Mouse (Mus musculus): ENCODE results near the gene Wdr25. TPM values are rescaled to one million over a fixed set of nuclear protein-coding genes. Genes with fewer than 3 reads are reported as not detected.

Gene Wdr25
- polyA plus RNA-seq, 1 experiment from 2014 or later, result 11.7 TPM

DNA sequence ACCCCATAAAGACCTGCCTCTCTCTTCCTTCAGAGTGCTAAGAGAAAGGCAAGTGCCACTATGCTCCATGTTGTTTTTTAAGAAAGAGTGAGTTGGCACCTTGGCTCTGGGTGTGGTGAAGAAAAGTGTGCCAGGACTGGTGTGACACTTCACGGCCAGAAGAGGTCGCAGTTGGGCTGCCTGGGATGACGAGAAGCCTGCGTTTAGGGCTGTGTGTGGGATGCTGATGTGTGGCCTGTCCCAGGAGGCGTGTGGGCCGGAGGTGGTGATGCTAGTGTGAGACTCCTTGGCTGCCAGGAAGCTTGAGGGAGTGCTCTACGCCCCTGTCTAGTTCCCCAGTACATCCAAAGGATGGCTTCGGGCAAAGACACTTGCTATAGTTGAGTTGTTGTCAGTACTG lies 9.5 kb downstream of the Wdr25 start:
- Histone ChIP-seq H3K4me2 (no peak overlapping the region), H3K4me1 (peaks cover 38% of the 10 kb centered on the region), H3K36me3 (peaks cover 8% of the 10 kb centered on the region), H3K27me3 (0 out of 2 replicates have a peak, but pooled peaks cover 3% of the 10 kb centered on the region), H3K4me3 (replicated peaks) (no peak overlapping the region), H3K9me3 (replicated peaks) (no peaks in the 10 kb centered on the region), H3K9ac (no peak overlapping the region), H3K27ac (no peak overlapping the region)
- WGBS, result 15% methylated on average over 8 of the region's 8 CpGs
- ATAC-seq (replicated peaks; ENCODE audit: low FRiP score), result no peak

DNA sequence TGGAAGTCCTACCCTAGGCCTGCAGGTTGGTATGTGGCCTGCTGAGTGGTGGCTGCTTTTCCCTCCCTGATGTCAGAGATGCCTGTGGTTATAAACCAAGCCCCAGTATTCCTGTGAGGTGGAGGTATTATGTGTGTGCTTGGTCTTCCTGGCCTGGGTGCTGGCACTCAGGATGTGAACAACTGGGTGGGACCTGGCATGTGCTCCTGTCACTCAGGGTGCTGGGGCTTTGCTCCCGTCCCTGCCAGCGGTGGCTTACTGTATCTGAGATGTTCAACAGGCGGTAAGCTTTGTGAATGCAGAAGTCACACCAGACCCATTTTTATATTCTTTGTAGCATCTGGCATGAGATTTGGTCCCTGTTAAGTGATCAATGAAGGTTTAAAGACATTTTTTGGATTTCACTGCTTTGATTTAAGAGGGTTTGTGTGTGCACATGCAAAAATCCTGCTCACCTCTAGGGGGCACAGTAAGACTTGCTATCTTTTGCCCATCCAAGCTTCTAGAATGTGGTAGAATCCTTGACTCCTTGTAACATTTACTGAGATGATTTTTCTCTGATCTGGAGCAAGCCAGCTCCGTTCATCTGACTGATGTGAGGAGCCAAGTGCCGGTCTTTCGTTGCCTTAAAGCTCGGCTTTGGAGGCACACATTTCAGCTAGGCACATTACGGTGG lies 10.3 kb downstream of the Wdr25 start:
- Histone ChIP-seq H3K4me1 (peaks cover 38% of the 10 kb centered on the region), H3K4me3 (replicated peaks) (no peak overlapping the region), H3K36me3 (0 out of 2 replicates have a peak, but pooled peaks cover 3% of the 10 kb centered on the region), H3K27ac (no peak overlapping the region), H3K9ac (no peak overlapping the region), H3K9me3 (replicated peaks) (no peaks in the 10 kb centered on the region), H3K27me3 (0 out of 2 replicates have a peak, but pooled peaks cover 3% of the 10 kb centered on the region), H3K4me2 (no peak overlapping the region)
- no peak; the same call in 1 of the 2 replicates for ATAC-seq (replicated peaks; ENCODE audit: low FRiP score)
- WGBS, result 68% methylated on average over 8 of the region's 8 CpGs

DNA sequence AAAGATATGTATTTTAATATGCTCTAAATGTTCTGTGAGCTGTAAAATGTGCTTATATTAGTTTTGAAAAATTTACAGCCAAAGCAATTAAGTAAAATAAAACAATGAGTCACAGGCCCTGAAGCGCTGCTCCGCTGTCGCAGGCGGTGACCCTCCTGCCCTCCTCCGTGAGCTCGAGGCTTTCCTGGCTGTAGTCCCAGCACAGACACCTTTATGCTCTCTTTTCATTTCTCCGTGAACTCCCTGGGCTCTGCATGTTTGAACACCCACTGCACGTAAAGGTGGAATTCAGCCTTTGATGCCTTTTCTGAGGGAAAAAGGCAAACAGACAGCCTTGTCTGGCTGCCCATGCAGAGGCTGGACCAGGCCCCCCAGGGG lies 10.8 kb downstream of the Wdr25 start:
- no peak overlapping the region for H3K4me2 ChIP-seq
- no peaks in the 10 kb centered on the region for H3K9me3 ChIP-seq (replicated peaks)
- ATAC-seq (replicated peaks; ENCODE audit: low FRiP score), result no peak
- H3K4me1 ChIP-seq, result peaks cover 42% of the 10 kb centered on the region
- H3K4me3 ChIP-seq (replicated peaks), result no peak overlapping the region
- peak overlapping the region; percentile 24; the same call in 1 of the 2 replicates for H3K27ac ChIP-seq
- H3K9ac ChIP-seq, result no peak overlapping the region
- 32% methylated on average over 8 of the region's 8 CpGs for WGBS
- H3K36me3 ChIP-seq, result 0 out of 2 replicates have a peak, but pooled peaks cover 3% of the 10 kb centered on the region
- 0 out of 2 replicates have a peak, but pooled peaks cover 3% of the 10 kb centered on the region for H3K27me3 ChIP-seq

DNA sequence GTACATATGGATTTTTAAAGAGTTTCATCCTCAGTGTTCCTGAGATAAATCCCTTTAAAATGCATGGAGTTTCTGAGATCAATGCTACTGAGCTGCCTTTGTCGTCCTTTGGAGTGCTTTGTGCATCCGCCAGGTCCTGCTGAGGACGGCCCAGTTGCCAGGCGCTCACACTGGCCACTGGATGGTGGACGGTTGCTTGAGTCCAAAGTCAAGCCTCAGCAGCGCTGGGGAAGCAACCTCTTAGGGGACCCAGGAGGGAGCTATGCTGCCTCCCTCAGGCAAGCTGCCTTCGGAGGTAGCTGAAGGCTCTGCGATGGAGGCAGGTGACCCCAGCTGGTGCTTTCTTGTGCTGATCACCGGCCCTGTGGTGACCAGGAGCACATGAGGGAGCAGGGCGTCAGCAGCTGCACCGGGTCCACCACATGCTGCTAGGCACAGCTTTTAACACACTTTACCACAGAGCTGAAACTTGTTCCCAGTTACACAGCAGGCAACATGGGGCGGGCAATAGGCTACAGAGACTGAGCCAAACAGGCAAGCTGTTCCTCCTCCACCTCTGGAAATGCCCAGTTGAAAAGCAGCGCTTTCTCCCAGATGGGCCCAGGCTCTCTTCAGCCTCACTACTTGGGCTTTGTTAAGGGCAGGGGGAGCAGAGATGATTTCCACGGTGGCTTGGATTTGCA lies 12.3 kb downstream of the Wdr25 start:
- Histone ChIP-seq H3K27me3 (0 out of 2 replicates have a peak, but pooled peaks cover 3% of the 10 kb centered on the region), H3K27ac (0 out of 2 replicates have a peak overlapping the region, but pooled peaks have one; percentile 34), H3K36me3 (no peaks in the 10 kb centered on the region), H3K9ac (no peak overlapping the region), H3K4me1 (peaks cover 50% of the 10 kb centered on the region), H3K4me2 (no peak overlapping the region), H3K9me3 (replicated peaks) (no peaks in the 10 kb centered on the region), H3K4me3 (replicated peaks) (no peak overlapping the region)
- ATAC-seq (replicated peaks; ENCODE audit: low FRiP score), result 0 out of 2 replicates have a peak, but pooled peaks have one; percentile 21
- WGBS, result 51% methylated on average over 14 of the region's 14 CpGs

DNA sequence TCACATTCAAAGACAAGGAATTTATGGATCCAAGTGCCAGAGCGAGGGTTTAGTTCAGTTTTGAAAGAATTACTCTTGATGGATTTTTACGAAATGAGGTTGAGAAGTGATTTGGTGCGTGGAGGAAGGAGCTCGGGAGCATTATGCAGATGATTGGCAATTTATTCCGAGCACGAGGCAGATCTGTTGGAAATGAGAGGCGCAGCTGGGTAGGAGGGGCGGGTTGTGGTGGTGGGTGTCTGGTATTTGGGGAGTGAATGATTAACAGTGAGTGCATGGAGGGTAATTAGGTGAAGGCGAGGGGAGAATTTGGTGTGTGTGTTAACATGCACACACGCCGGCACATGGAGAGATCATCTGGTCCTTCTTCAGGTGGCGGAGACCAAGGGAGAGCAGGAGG lies 13.0 kb downstream of the Wdr25 start:
- ATAC-seq (replicated peaks; ENCODE audit: low FRiP score), result 0 out of 2 replicates have a peak, but pooled peaks have one; percentile 7
- H3K27ac ChIP-seq, result peak overlapping the region; percentile 59

DNA sequence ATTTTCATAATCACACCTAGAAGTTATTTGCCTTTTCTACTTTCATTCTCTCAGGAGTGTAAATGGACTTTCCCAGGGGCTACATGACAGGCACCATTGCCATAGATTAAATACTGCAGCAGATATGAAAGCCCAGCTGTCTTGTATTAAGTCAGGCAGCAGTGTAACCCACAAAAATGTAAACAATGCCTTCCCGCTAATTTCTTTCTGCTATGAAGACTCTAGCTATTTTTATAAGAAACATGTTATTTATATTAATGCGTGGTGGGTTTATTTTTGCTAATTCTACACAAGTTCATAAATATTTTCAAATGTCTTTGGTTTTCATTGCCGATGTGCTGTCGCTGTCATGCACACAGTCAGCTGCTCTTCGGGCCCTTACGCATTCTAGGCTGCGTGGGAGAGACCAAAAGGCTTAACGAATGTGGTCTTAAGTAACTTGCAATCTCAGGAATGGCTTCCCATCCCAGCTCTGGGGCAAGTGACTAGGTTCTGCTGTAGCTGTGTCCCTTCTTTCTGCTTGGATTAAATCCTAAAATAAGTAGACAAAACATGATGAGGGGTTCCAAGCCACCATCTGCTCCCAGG lies 16.5 kb downstream of the Wdr25 start:
- Histone ChIP-seq H3K4me3 (replicated peaks) (no peak overlapping the region), H3K27ac (no peak overlapping the region), H3K9ac (no peak overlapping the region), H3K9me3 (replicated peaks) (no peaks in the 10 kb centered on the region), H3K4me2 (no peak overlapping the region), H3K4me1 (peaks cover 60% of the 10 kb centered on the region), H3K36me3 (no peaks in the 10 kb centered on the region), H3K27me3 (0 out of 2 replicates have a peak, but pooled peaks cover 3% of the 10 kb centered on the region)
- no peak for ATAC-seq (replicated peaks; ENCODE audit: low FRiP score)
- 61% methylated on average over 8 of the region's 8 CpGs for WGBS

More for the DNA sequence above, 13.0 kb downstream of the Wdr25 start:
- Histone ChIP-seq H3K4me2 (0 out of 2 replicates have a peak overlapping the region, but pooled peaks have one; percentile 34), H3K36me3 (no peaks in the 10 kb centered on the region), H3K27me3 (0 out of 2 replicates have a peak, but pooled peaks cover 3% of the 10 kb centered on the region), H3K9ac (no peak overlapping the region), H3K4me3 (replicated peaks) (no peak overlapping the region), H3K4me1 (peaks cover 47% of the 10 kb centered on the region), H3K9me3 (replicated peaks) (no peaks in the 10 kb centered on the region)
- 63% methylated on average over 12 of the region's 12 CpGs for WGBS

DNA sequence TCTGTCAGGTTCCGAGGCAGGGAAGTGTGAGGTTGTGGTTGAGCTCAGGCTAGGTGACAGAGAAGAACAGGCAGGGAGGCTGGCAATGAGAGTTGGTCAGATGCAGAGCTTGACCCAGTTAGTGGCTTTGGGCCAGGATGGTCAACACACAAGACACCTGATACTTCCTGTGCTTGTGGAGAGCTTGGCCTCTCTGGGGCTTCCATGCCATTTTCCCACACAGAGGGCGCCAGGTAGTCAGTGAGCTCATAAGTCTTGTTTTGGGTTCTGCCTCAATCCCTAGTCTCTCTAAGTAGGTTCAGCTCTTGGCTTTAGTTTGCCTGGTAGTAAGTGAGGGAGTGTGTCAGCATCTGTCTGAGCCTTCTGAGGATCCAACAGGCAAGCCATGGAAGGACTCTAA lies 19.0 kb downstream of the Wdr25 start:
- H3K4me2 ChIP-seq, result no peak overlapping the region
- H3K4me3 ChIP-seq (replicated peaks), result no peak overlapping the region
- H3K27ac ChIP-seq, result no peak overlapping the region
- H3K9ac ChIP-seq, result no peak overlapping the region
- H3K36me3 ChIP-seq, result no peaks in the 10 kb centered on the region
- H3K9me3 ChIP-seq (replicated peaks), result no peaks in the 10 kb centered on the region
- peaks cover 59% of the 10 kb centered on the region for H3K4me1 ChIP-seq
- H3K27me3 ChIP-seq, result no peaks in the 10 kb centered on the region
- WGBS, result 77% methylated on average over 2 of the region's 2 CpGs
- no peak for ATAC-seq (replicated peaks; ENCODE audit: low FRiP score)

DNA sequence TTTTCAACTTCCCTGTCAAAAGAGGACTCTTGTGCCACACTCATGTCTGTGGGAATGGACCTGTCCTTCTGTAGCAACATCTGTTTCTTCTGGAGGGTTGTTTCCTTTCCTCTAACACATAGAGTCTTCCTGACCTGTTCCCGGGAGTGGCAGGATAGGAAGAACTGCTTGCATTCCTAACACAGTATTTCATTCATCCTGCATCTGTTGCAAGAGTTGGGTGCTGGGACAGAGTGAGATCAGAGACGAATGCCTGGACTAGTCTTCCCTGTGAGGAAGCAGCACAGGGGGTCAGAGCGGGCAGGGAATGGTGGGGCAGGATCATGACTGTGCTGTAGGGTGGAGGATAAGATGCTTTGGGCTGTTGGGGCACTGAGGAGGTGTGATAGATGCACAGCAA lies 20.8 kb downstream of the Wdr25 start:
- H3K4me3 ChIP-seq (replicated peaks), result no peak overlapping the region
- no peak overlapping the region for H3K9ac ChIP-seq
- H3K4me1 ChIP-seq, result peaks cover 61% of the 10 kb centered on the region
- H3K9me3 ChIP-seq (replicated peaks), result no peaks in the 10 kb centered on the region
- H3K27me3 ChIP-seq, result no peaks in the 10 kb centered on the region
- ATAC-seq (replicated peaks; ENCODE audit: low FRiP score), result no peak
- H3K36me3 ChIP-seq, result no peaks in the 10 kb centered on the region
- H3K27ac ChIP-seq, result peak overlapping the region; percentile 67; the same call in 1 of the 2 replicates
- no peak overlapping the region for H3K4me2 ChIP-seq
- WGBS, result 51% methylated on average over 3 of the region's 3 CpGs

DNA sequence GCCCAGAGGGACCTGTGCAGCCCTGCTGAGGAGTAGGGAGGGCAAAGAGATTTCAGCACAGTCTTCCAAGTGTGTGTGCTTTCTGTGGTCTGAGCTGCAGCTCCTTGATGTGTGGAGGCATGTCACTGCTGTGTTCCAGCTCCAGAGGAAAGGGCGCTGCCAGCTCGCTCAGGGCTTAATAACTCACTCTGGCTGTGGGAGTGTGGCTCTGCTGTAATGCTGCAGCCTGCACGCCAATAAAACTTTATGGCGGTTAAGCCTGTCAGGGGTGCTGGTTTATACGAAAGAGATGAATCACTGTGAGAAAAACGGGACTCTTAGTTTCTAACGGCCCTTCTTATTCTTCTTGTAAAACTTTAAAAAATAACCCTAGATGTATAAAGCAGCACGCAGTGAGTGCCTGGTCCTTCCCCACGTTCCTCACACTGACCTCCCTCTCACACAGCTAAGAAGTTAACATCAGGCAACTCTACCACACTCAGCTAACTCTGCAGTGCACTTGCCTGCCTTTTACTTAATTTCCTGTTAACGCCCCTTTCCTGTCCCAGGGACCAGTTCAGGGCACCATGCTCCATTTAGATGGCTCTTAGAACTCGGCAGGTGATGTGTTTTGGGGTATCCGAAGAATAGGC lies 21.4 kb downstream of the Wdr25 start:
- ATAC-seq (replicated peaks; ENCODE audit: low FRiP score), result 0 out of 2 replicates have a peak, but pooled peaks have one; percentile 49
- 9% methylated on average over 12 of the region's 12 CpGs for WGBS
- H3K36me3 ChIP-seq, result no peaks in the 10 kb centered on the region

DNA sequence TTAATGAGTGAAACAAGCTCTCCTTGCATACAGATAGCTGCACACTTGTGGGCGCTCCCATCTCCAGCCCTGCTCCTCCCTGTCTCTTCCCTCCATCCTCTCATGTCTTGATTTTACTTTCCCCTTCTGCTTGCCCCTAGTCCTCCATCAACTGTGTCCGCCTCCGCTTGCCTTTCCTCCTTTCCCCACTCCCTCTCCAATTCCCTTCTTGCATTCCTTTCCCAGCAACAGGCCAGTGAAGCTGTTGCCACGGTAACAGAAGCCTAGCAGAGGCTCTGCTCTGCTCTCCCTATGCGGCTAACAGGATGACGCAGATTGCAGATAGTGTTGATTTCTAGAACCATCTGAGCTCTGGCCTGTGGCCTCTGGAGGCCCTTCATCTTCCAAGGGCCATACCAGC lies 22.5 kb downstream of the Wdr25 start:
- Histone ChIP-seq H3K9me3 (replicated peaks) (no peaks in the 10 kb centered on the region), H3K9ac (no peak overlapping the region), H3K27ac (no peak overlapping the region), H3K4me1 (peaks cover 53% of the 10 kb centered on the region), H3K4me3 (replicated peaks) (no peak overlapping the region), H3K27me3 (no peaks in the 10 kb centered on the region), H3K36me3 (no peaks in the 10 kb centered on the region), H3K4me2 (no peak overlapping the region)
- 19% methylated on average over 6 of the region's 6 CpGs for WGBS
- ATAC-seq (replicated peaks; ENCODE audit: low FRiP score), result peak; percentile 77

More for the DNA sequence above, 21.4 kb downstream of the Wdr25 start:
- peak overlapping the region; percentile 67 for H3K27ac ChIP-seq
- no peak overlapping the region for H3K4me3 ChIP-seq (replicated peaks)
- H3K4me2 ChIP-seq, result 0 out of 2 replicates have a peak overlapping the region, but pooled peaks have one; percentile 14
- no peaks in the 10 kb centered on the region for H3K9me3 ChIP-seq (replicated peaks)
- H3K27me3 ChIP-seq, result no peaks in the 10 kb centered on the region
- H3K4me1 ChIP-seq, result peaks cover 59% of the 10 kb centered on the region
- H3K9ac ChIP-seq, result no peak overlapping the region

DNA sequence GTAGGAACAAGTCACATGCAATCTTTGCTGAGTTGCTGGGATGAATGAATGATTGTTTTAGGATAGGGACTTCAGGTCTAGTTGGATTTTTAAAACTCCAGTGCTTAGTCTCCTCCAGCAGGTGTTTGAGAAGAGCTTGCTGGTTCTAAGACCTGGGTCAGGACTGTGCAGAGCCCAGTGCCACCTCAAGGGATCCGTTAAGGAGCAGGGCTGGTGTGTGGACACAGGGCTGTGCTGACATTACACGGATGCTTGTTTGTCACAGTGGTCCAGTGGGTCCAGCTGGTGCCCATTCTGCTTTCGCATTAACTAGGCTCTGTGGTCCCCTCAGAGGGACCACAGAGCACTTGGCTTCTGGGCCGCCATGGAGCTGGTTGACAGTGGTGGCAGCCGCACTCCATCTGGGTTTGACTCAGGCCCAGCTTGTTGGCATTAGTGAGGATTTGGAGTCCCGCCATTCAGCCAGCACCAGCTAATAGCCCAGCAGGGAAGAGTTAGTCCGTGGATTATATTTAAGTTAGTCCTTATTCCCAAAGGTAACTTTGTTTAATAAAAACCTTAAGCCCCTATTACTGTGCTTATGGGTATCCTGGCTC lies 23.1 kb downstream of the Wdr25 start:
- no peaks in the 10 kb centered on the region for H3K9me3 ChIP-seq (replicated peaks)
- WGBS, result 84% methylated on average over 7 of the region's 7 CpGs
- no peak overlapping the region for H3K4me2 ChIP-seq
- H3K4me1 ChIP-seq, result peaks cover 53% of the 10 kb centered on the region
- H3K36me3 ChIP-seq, result no peaks in the 10 kb centered on the region
- H3K4me3 ChIP-seq (replicated peaks), result no peak overlapping the region
- 0 out of 2 replicates have a peak, but pooled peaks have one; percentile 23 for ATAC-seq (replicated peaks; ENCODE audit: low FRiP score)
- no peaks in the 10 kb centered on the region for H3K27me3 ChIP-seq
- no peak overlapping the region for H3K9ac ChIP-seq
- H3K27ac ChIP-seq, result no peak overlapping the region
